Mouse (Mus musculus): ENCODE data around the gene Hk2.
"Not testable (repeated sequence)": the region's sequence is repeated elsewhere in the genome, so short reads cannot be mapped to it uniquely, and the experiment has no call there.

The Hk2 gene

DNA sequence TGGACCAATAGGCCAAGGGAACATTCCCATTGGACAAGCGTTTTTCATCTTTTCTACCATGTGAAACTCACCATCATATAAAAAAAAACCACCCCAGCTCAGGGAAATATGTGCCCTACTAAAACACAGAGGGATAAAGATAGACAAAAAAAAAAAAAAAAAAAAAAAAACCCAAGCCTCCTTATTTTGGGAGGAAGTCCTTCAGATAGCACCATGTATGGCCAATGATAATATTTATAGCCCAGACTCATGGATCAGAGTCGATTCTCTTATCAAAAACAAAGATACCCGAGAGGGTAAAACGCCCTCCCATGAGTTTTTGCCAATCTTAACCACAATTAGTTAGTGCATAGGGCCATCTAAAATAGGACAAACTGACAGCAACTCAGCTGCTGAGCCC, 84.8 kb downstream of the Hk2 start:
- no peak for DNase-seq (ENCODE audit: low read depth, low spot score)

- DNase-seq (ENCODE audit: low read depth, low spot score), result not testable (repeated sequence)
These were observed 85.7 kb downstream of the Hk2 start for GRCm38 (mm10) chr6:82688586-82688985.

DNA sequence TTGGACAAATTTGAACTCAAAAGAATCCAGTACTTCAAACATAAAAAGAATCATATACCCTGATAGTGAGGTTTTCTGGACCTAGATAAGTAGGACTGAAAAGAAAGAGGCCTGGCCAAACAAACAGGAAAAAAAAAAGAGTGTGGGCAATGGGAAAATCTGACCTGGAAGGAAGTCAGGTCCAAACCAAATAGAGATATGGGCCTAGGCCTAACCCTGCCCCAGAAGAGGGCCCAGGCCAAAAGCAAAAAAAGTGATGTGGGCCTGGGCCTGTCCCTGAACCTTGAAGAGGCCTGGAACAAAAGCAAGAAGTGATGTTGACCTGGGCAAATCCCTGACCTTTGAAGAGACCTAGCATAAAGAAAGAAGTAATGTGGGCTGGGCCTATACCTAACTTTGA, 90.1 kb downstream of the Hk2 start:
- DNase-seq (ENCODE audit: low read depth, low spot score), result no peak

DNA sequence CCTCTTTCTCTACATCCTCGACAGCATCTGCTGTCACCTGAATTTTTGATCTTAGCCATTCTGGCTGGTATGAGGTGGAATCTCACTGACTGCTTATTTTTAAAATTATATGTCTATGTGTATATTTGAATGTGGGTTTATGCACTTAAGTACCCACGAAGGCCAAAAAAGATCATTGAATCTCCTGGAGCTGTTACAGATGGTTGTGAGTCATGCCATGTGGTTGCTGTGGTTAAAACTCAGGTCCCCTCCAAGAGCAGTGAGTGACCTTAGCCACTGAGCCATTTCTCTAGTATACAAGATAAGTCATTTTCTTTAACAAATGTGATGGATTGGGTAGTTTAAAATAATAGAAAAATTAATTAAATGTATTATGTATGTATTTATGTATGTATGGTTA, 95.0 kb downstream of the Hk2 start:
- not testable (repeated sequence) for DNase-seq (ENCODE audit: low read depth, low spot score)

- not testable (repeated sequence) for DNase-seq (ENCODE audit: low read depth, low spot score)
These were observed 96.6 kb downstream of the Hk2 start for GRCm38 (mm10) chr6:82677629-82678028.

All from CD4-positive, CD25-positive, alpha-beta regulatory T cell, adult 2 months (primary cell).